Mouse (Mus musculus): ENCODE results near the gene Sgk1. TPM values are rescaled to one million over a fixed set of nuclear protein-coding genes. Genes with fewer than 3 reads are reported as not detected.
A peak's percentile ranks its signal among the peaks of the same experiment; 100 is the strongest.

The Sgk1 gene
- total RNA-seq, 1 experiment: 217 TPM

DNA sequence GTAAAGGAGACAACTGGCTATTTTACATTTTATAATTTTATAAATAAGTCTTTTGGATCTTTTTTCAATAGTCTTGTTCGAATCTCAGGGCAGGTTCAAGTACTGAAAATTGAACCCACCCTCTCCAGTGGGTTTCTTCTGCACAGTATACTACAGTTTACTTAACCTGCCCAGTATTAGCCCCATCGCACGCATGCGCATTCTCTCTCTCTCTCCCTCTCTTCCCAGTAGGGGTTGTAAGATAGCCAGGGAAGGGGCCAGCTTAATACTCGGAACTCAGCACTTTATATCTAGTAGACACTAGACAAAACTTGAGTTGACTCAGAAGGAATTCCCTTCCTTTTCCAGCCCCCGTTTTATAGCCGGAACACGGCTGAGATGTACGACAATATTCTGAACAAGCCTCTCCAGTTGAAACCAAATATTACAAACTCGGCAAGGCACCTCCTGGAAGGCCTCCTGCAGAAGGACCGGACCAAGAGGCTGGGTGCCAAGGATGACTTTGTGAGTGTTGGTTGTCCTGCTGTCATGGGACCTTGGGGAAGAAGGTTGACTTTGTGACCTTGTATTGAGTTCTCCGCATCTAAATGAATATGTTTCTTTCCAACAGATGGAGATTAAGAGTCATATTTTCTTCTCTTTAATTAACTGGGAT lies 115.7 kb downstream of the Sgk1 start:
- H3K9ac ChIP-seq (ENCODE audit: insufficient read depth, low read depth, low read length, poor library complexity, severe bottlenecking): no peak overlapping the region
- peak overlapping the region; percentile 5 to 93; a peak in 2 of 4 replicates for H3K4me3 ChIP-seq (ENCODE audit: insufficient read depth in 1 of 2, low read depth in 1 of 2, low read length in 2 of 2, poor library complexity in 1 of 2, severe bottlenecking in 1 of 2)
- H3K27ac ChIP-seq (ENCODE audit: insufficient read depth, low read depth, low read length, poor library complexity, severe bottlenecking): no peak overlapping the region
- DNase-seq (ENCODE audit: low read depth, low spot score): no peak
- H3K9me3 ChIP-seq (ENCODE audit: control insufficient read depth, insufficient read depth, low read depth, low read length): no peaks in the 10 kb centered on the region
- TF ChIP-seq MAFK (IDR thresholded peaks at IDR 0.05; ENCODE audit: insufficient read depth, low read depth, low read length) (no peak), CHD2 (IDR thresholded peaks at IDR 0.05; ENCODE audit: low read depth, low read length) (no peak), ZC3H11A (IDR thresholded peaks at IDR 0.05; ENCODE audit: borderline replicate concordance, low read depth, low read length) (no peak), HCFC1 (IDR thresholded peaks at IDR 0.05; ENCODE audit: borderline replicate concordance, insufficient read depth, low read length) (no peak), ZNF384 (IDR thresholded peaks at IDR 0.05; ENCODE audit: low read depth, low read length) (no peak)
- peaks cover 36% of the 10 kb centered on the region for H3K36me3 ChIP-seq (ENCODE audit: control insufficient read depth, insufficient read depth, low read length, poor library complexity, severe bottlenecking)
- peaks cover 0 to 7% of the 10 kb centered on the region in 2 experiments; a peak in 1 of 4 replicates for H3K4me1 ChIP-seq (ENCODE audit: control insufficient read depth in 2 of 2, insufficient read depth in 2 of 2, low read length in 2 of 2, poor library complexity in 1 of 2)
- in situ Hi-C loops (cut with MboI; ENCODE audit: low sequenced_read_pairs in 2 of 2, unreplicated experiment in 2 of 2): loop anchor here in 1 of 2 experiments (5.0 kb wide), 1 partner anchor 535 kb away; no protein-coding TSS in a partner anchor

DNA sequence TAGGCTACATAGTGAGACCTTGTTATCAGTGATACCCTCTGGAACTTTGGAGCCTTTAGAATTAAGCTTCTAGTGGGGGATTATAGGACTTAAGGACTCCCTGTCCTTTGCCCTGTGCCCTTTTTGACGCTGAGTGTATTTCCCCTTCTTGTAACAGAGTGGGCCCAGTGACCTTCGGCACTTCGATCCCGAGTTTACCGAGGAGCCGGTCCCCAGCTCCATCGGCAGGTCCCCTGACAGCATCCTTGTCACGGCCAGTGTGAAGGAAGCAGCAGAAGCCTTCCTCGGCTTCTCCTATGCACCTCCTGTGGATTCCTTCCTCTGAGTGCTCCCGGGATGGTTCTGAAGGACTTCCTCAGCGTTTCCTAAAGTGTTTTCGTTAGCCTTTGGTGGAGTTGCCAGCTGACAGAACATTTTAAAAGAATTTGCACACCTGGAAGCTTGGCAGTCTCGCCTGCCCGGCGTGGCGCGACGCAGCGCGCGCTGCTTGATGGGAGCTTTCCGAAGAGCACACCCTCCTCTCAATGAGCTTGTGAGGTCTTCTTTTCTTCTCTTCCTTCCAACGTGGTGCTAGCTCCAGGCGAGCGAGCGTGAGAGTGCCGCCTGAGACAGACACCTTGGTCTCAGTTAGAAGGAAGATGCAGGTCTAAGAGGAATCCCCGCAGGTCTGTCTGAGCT lies 116.7 kb downstream of the Sgk1 start:
- no peak overlapping the region for H3K27ac ChIP-seq (ENCODE audit: insufficient read depth, low read depth, low read length, poor library complexity, severe bottlenecking)
- H3K4me1 ChIP-seq (ENCODE audit: control insufficient read depth in 2 of 2, insufficient read depth in 2 of 2, low read length in 2 of 2, poor library complexity in 1 of 2): peaks cover 0 to 6% of the 10 kb centered on the region in 2 experiments; a peak in 1 of 4 replicates
- peak overlapping the region; percentile 42 to 93 for H3K4me3 ChIP-seq (ENCODE audit: insufficient read depth in 1 of 2, low read depth in 1 of 2, low read length in 2 of 2, poor library complexity in 1 of 2, severe bottlenecking in 1 of 2)
- TF ChIP-seq MAFK (IDR thresholded peaks at IDR 0.05; ENCODE audit: insufficient read depth, low read depth, low read length) (no peak), ZC3H11A (IDR thresholded peaks at IDR 0.05; ENCODE audit: borderline replicate concordance, low read depth, low read length) (no peak), CHD2 (IDR thresholded peaks at IDR 0.05; ENCODE audit: low read depth, low read length) (no peak), ZNF384 (IDR thresholded peaks at IDR 0.05; ENCODE audit: low read depth, low read length) (no peak), HCFC1 (IDR thresholded peaks at IDR 0.05; ENCODE audit: borderline replicate concordance, insufficient read depth, low read length) (no peak)
- in situ Hi-C loops (cut with MboI; ENCODE audit: low sequenced_read_pairs in 2 of 2, unreplicated experiment in 2 of 2): loop anchor here in 1 of 2 experiments (5.0 kb wide), 1 partner anchor 536 kb away; no protein-coding TSS in a partner anchor
- no peak for DNase-seq (ENCODE audit: low read depth, low spot score)
- H3K9ac ChIP-seq (ENCODE audit: insufficient read depth, low read depth, low read length, poor library complexity, severe bottlenecking): peak overlapping the region; percentile 20; the same call in 1 of the 2 replicates
- peaks cover 36% of the 10 kb centered on the region for H3K36me3 ChIP-seq (ENCODE audit: control insufficient read depth, insufficient read depth, low read length, poor library complexity, severe bottlenecking)
- no peaks in the 10 kb centered on the region for H3K9me3 ChIP-seq (ENCODE audit: control insufficient read depth, insufficient read depth, low read depth, low read length)

DNA sequence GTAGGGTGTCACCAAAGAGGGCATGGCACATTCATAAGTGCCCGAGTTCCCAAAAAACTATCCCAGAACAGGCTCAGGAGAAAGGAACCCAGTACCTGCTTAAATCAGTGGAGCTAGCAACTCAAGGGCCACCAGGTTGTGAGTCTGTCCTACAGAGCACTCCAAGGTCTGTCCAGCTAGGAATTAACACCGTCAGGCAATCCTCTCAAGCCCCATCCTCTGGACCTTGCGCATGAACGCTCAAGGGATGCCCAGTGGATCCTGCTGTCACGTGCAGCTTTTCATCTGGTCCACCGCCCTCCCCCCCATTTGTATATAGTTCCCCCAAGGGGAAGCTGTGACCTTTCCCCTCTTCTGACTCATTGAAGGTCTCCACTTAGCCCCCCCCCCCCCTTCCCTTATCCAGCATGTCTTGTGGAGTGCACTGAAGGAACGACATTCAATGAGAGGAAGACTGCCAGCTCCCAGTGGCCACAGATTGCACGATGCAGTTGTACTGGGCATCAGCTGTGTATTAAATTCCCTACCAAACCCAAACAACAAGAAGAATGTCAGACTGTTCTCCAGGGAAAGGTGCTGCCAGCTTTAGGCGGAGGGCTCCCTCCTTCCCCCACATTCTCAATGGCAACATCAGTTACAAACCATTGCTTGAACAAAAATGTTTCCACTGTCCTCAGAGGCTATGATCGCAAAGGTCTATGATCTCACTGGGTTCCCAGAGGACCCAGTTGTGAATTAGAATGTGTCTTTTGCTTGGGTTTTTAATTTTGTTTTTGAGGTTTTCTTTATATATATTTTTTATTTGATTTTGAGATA lies 118.7 kb downstream of the Sgk1 start:
- H3K4me1 ChIP-seq (ENCODE audit: control insufficient read depth in 2 of 2, insufficient read depth in 2 of 2, low read length in 2 of 2, poor library complexity in 1 of 2): peaks cover 0 to 6% of the 10 kb centered on the region in 2 experiments; a peak in 1 of 4 replicates
- no peaks in the 10 kb centered on the region for H3K9me3 ChIP-seq (ENCODE audit: control insufficient read depth, insufficient read depth, low read depth, low read length)
- TF ChIP-seq ZC3H11A (IDR thresholded peaks at IDR 0.05; ENCODE audit: borderline replicate concordance, low read depth, low read length) (no peak), CHD2 (IDR thresholded peaks at IDR 0.05; ENCODE audit: low read depth, low read length) (0 out of 2 replicates have a peak, but pooled peaks have one; percentile 6)
- no peak overlapping the region for H3K27ac ChIP-seq (ENCODE audit: insufficient read depth, low read depth, low read length, poor library complexity, severe bottlenecking)
- H3K36me3 ChIP-seq (ENCODE audit: control insufficient read depth, insufficient read depth, low read length, poor library complexity, severe bottlenecking): peaks cover 35% of the 10 kb centered on the region
- in situ Hi-C loops (cut with MboI; ENCODE audit: low sequenced_read_pairs in 2 of 2, unreplicated experiment in 2 of 2): loop anchor here (10.0 to 25.0 kb wide), 4 partner anchors 388 to 616 kb away; partner anchors contain the start of gene 1700020N01Rik (in 1 of the 2)
- H3K9ac ChIP-seq (ENCODE audit: insufficient read depth, low read depth, low read length, poor library complexity, severe bottlenecking): no peak overlapping the region
- DNase-seq (ENCODE audit: low read depth, low spot score): no peak
- H3K4me3 ChIP-seq (ENCODE audit: insufficient read depth in 1 of 2, low read depth in 1 of 2, low read length in 2 of 2, poor library complexity in 1 of 2, severe bottlenecking in 1 of 2): no peak overlapping the region

DNA sequence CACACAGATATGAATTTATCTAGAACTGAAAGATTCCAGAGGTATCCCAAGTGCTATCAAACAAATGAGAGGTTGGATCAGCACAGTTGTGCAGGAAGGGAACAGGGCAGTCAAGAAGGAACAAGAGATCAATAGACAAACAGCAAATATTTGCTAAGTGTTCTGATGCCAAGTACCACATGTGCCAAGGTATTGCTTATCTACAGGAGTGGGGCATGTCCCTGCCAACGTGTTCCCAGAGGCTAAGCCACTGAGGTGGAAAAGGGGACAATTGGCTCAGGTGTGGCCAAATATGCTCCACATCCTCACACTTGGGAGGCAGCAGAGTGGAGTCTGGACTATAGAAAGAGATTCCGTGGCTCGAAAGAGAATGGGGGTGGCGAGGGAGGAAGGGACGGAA lies 119.6 kb downstream of the Sgk1 start:
- TF ChIP-seq CHD2 (IDR thresholded peaks at IDR 0.05; ENCODE audit: low read depth, low read length) (no peak), ZNF384 (IDR thresholded peaks at IDR 0.05; ENCODE audit: low read depth, low read length) (no peak)
- Histone ChIP-seq H3K36me3 (ENCODE audit: control insufficient read depth, insufficient read depth, low read length, poor library complexity, severe bottlenecking) (peaks cover 27% of the 10 kb centered on the region), H3K4me1 (ENCODE audit: control insufficient read depth in 2 of 2, insufficient read depth in 2 of 2, low read length in 2 of 2, poor library complexity in 1 of 2) (peaks cover 0 to 6% of the 10 kb centered on the region in 2 experiments; a peak in 1 of 4 replicates), H3K27ac (ENCODE audit: insufficient read depth, low read depth, low read length, poor library complexity, severe bottlenecking) (no peak overlapping the region), H3K4me3 (ENCODE audit: insufficient read depth in 1 of 2, low read depth in 1 of 2, low read length in 2 of 2, poor library complexity in 1 of 2, severe bottlenecking in 1 of 2) (no peak overlapping the region), H3K9ac (ENCODE audit: insufficient read depth, low read depth, low read length, poor library complexity, severe bottlenecking) (no peak overlapping the region), H3K9me3 (ENCODE audit: control insufficient read depth, insufficient read depth, low read depth, low read length) (no peaks in the 10 kb centered on the region)
- no peak for DNase-seq (ENCODE audit: low read depth, low spot score)
- in situ Hi-C loops (cut with MboI; ENCODE audit: low sequenced_read_pairs in 2 of 2, unreplicated experiment in 2 of 2): loop anchor here (10.0 to 25.0 kb wide), 4 partner anchors 389 to 617 kb away; partner anchors contain the start of gene 1700020N01Rik (in 1 of the 2)

Data from ES-E14 (cell line).